Mouse (Mus musculus): ENCODE results near the gene Prkn.
A peak's percentile ranks its signal among the peaks of the same experiment; 100 is the strongest.

The Prkn gene

DNA sequence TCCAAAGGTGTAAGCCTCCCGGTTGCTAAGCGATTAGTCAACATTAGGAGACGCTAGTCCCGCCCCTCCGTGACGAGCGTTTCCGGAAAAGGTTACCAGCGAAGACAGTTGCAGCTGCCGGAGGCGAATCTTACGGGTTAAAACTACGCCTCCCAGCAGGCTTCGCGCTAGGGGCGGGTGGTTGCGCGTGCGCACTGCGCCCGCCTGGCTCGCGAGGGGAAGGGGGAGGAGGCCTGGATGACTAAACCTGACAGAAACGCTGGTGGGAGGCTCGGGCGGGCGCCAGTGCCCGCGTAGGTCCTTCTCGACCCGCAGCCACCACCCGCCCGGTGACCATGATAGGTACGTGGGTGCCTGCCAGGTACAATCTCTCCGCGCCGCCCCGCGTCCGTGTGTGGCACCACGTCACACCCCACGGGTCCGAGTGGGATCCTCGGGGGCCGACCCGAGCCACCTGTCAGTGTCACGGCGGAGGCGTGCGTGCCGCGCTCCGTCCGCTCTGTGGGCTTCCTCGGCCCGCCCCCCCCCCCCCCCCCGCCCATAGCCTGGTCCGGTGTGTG is at the start of gene Prkn, which contains the start of gene Pacrg:
Prkn (plus strand) TSS at position 237 of the 560 bp plus-strand sequence.
Pacrg (minus strand) TSS at position 164 of the 560 bp plus-strand sequence.
- peak; percentile 100 for DNase-seq

GRCm38 (mm10) chr17:10791661-10792060 is 48.5 kb upstream of the Prkn start:
- no peak for DNase-seq

GRCm38 (mm10) chr17:10806692-10807091 is 33.5 kb upstream of the Prkn start:
- no peak for DNase-seq

GRCm38 (mm10) chr17:10807261-10807998 is 32.8 kb upstream of the Prkn start:
- DNase-seq, result no peak

GRCm38 (mm10) chr17:10808571-10808970 is 31.6 kb upstream of the Prkn start:
- DNase-seq, result no peak

DNA sequence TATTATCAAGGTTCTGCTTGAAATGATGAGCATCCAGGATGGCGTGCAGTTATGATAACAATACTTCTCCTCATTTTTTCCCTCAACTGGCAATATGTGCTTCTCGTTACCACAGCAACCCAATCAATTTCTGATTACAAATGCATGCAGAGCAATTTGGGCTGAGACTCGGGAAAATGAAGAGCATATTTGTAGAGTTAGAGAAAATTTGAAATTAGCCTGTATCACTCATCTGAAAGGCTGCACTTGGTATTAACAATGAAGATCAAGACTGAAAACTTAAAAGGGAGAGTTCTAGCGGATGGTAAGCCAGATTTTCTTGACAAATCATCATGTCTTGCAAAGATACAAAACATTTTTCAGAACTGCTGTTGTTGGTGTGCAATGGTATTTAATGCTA is 21.2 kb upstream of the Prkn start:
- no peak for DNase-seq

DNA sequence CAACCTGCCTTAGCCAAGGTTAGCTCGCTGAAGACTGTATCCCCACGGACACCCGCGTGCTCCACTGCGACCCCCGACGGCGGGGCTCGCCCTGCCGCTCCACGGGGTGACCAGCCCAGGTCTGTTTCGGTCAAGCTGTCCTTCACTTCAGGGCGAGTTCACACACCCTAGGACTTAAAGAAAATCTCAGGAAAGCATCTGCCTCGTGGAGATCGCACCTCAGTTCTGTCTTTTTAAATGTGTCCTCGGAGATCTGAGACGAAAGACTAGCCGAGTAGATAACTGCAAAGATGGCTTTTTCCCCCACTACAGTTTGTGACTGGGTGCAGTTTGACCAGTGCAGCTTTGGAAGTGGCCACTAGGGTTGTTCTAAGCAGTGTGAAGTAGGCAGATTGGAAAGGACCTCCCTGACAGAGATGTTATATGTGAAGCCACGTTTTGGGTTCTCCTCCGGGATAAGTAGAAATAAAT is 582 bp downstream of the Prkn start:
- peak; percentile 95 for DNase-seq

- DNase-seq, result no peak
Observed at GRCm38 (mm10) chr17:10854207-10854606, 14.0 kb downstream of the Prkn start.

GRCm38 (mm10) chr17:10874208-10875187 is 34.3 kb downstream of the Prkn start:
- peak; percentile 84 for DNase-seq

GRCm38 (mm10) chr17:10878986-10879385 is 38.8 kb downstream of the Prkn start:
- peak; percentile 55 for DNase-seq

- DNase-seq, result no peak
Observed at GRCm38 (mm10) chr17:10882260-10882659, 42.1 kb downstream of the Prkn start.

DNA sequence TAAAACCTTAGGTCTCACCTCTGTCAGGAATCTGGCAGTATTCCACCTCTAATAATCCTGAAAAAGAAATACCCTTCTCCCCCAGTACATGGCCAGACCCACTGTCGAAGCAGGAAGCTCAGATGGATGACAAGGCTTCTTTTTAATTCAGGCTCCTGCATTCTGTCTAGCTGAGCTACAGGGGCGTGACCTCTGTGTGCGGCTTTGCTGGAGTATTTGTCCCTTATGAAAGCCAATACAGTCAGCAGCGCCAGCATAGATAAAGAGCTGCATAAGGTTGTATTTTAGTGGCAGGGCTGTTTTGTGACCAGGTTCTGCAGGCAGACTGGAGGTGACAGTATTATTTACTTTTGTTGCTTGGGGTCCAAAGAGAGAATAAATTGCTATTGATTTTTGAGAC is 47.7 kb downstream of the Prkn start:
- peak; percentile 89 for DNase-seq

DNA sequence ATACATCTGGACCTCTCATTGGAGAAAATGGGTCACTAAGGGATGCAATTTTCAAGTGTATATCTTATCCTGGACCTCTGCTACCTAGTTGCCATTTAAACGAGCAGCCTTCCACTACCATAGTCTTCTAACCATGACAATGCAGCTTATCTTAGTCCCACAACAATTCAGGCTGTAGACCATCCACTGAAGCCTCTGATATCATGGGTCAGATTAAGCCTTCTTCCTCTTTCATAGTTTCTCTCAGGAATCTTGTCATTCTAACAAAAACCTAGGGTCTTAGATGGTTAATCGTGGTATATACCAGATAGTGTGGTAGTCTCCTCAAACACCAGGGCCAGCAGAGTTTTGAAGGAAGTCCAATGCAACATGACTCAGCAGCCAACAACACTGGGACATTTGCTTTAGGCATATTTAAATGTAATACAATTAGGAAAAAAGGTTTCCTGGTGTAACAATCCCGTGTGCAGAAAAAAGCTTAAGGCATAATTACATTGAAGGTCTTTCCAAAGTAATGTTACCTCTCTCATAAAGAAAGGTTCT is 61.6 kb downstream of the Prkn start:
- DNase-seq, result no peak

- DNase-seq, result no peak
Observed at GRCm38 (mm10) chr17:10936698-10937097, 96.5 kb downstream of the Prkn start.

DNA sequence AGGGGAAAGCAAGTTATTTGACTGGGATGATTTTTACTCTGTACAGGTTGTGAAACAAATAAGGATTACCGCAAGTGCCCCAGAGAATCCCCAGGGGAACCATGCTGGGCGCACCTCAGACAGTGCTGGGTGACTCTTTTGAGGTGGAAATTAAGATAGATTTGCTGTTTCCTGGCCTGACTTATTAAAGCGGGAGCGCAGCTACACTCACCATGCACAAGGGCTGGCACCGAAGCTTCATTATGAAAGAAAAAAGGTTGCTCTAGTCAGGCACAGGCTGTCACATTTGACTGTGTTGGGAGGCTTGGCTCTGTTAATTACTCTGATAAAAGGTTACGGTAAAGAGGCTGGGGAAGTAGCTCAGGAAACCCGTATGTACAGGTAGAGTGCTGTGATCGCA is 97.7 kb downstream of the Prkn start:
- DNase-seq, result no peak

- no peak for DNase-seq
Observed at GRCm38 (mm10) chr17:10938755-10939154, 98.6 kb downstream of the Prkn start.

GRCm38 (mm10) chr17:10946552-10946951 is 106.4 kb downstream of the Prkn start:
- DNase-seq, result no peak

- DNase-seq, result no peak
Observed at GRCm38 (mm10) chr17:10947614-10948013, 107.4 kb downstream of the Prkn start.

GRCm38 (mm10) chr17:10959066-10959864 is 119.1 kb downstream of the Prkn start:
- DNase-seq, result no peak

GRCm38 (mm10) chr17:10962151-10962550 is 122.0 kb downstream of the Prkn start:
- no peak for DNase-seq

DNA sequence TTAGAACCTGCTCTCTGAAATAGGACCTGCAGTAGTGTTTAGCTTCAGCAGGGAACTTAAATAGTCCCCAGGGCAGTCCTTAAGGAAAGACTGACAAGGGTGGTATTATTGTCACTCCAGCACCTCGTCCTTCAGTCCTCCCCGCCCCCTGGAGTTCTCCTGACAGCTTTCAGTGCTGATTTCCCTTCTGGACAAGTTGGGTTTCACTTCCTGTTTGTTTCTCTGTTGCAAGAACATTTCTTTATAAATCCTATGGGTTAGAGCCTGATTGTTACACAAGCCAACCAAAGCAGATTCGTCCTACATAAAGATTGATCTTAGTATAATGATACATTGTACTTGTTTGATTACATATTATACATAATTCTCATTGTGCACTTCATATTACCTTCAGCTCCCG is 142.0 kb downstream of the Prkn start:
- DNase-seq, result no peak

GRCm38 (mm10) chr17:10987040-10987439 is 146.9 kb downstream of the Prkn start:
- no peak for DNase-seq
